Mouse (Mus musculus) MEL (cell line): ENCODE measurements around the gene Rab42. TPM values are rescaled to one million over a fixed set of nuclear protein-coding genes. Genes with fewer than 3 reads are reported as not detected.

Experiments
- DNase-seq: peaks from one replicate; pipeline ENCODE4 v3.0.0; 2011; ENCODE audit warnings: low read depth, low spot score
- H3K27ac ChIP-seq: 2 replicates; pipeline ENCODE4 v1.5.1; 2012; ENCODE audit warnings: low read depth, mild to moderate bottlenecking, control low read depth, low read length, moderate library complexity; ENCODE audit not compliant: control insufficient read depth
- H3K27me3 ChIP-seq, 2 experiments: fragments of 150-350 bp in 1 of 2; sonication (generic) in 1 of 2; 2 replicates each; pipeline ENCODE4 v1.6.1; 2012; ENCODE audit warnings: low read length in 2 of 2, mild to moderate bottlenecking in 2 of 2, improper control_type of control experiment in 1 of 2, moderate library complexity in 1 of 2; ENCODE audit not compliant: insufficient read depth in 2 of 2, control insufficient read depth in 1 of 2
- H3K36me3 ChIP-seq, 2 experiments: 2 replicates each; pipeline ENCODE4 v1.6.1; 2012 to 2014; ENCODE audit warnings: low read length in 2 of 2, improper control_type of control experiment in 1 of 2, inconsistent platforms in 1 of 2, mild to moderate bottlenecking in 1 of 2; ENCODE audit not compliant: insufficient read depth in 2 of 2, control insufficient read depth in 1 of 2
- H3K4me1 ChIP-seq, 2 experiments: fragments of 150-350 bp in 1 of 2; sonication (generic) in 1 of 2; 2 replicates each; pipeline ENCODE4 v1.6.1; 2012; ENCODE audit warnings: low read length in 2 of 2, improper control_type of control experiment in 1 of 2, mild to moderate bottlenecking in 1 of 2; ENCODE audit not compliant: insufficient read depth in 2 of 2, control insufficient read depth in 1 of 2
- H3K4me3 ChIP-seq, 2 experiments: fragments of 150-350 bp in 1 of 2; sonication (generic) in 1 of 2; 2 replicates each; pipeline ENCODE4 v1.5.1; 2012; ENCODE audit warnings: low read depth in 2 of 2, low read length in 2 of 2, mild to moderate bottlenecking in 2 of 2, moderate library complexity in 2 of 2, control low read depth in 1 of 2, improper control_type of control experiment in 1 of 2; ENCODE audit not compliant: control insufficient read depth in 1 of 2, insufficient read depth in 1 of 2
- H3K79me2 ChIP-seq: 2 replicates; pipeline ENCODE4 v1.6.1; 2012; ENCODE audit warnings: mild to moderate bottlenecking, low read length, moderate library complexity; ENCODE audit not compliant: control insufficient read depth, poor library complexity, insufficient read depth
- H3K9ac ChIP-seq: 2 replicates; pipeline ENCODE4 v1.6.1; 2012; ENCODE audit warnings: low read depth, mild to moderate bottlenecking, control low read depth, low read length, moderate library complexity; ENCODE audit not compliant: control insufficient read depth, poor library complexity, severe bottlenecking
- H3K9me3 ChIP-seq: fragments of 150-350 bp; sonication (generic); replicated peaks from 2 replicates; pipeline ENCODE4 v1.6.1; 2012; ENCODE audit warnings: mild to moderate bottlenecking, low read length, improper control_type of control experiment, moderate library complexity; ENCODE audit not compliant: insufficient read depth
- CHD1 ChIP-seq: IDR thresholded peaks from 2 replicates; pipeline ENCODE4 v1.6.1; 2012; ENCODE audit warnings: low read depth, mild to moderate bottlenecking, inconsistent platforms, low read length, improper control_type of control experiment
- CTCF ChIP-seq, 3 experiments: IDR thresholded peaks in 2 of 3; conservative IDR thresholded peaks in 1 of 3; 2 replicates each; pipeline ENCODE4 v1.5.1; 2011 to 2012; ENCODE audit warnings: low read length in 3 of 3, low read depth in 2 of 3, mild to moderate bottlenecking in 2 of 3, improper control_type of control experiment in 1 of 3, inconsistent platforms in 1 of 3, mixed read lengths in 1 of 3, moderate library complexity in 1 of 3; ENCODE audit not compliant: control insufficient read depth in 1 of 3, insufficient read depth in 1 of 3, poor library complexity in 1 of 3, severe bottlenecking in 1 of 3
- E2F4 ChIP-seq: IDR thresholded peaks from 2 replicates; pipeline ENCODE4 v1.6.1; 2011; ENCODE audit warnings: low read depth, low read length, improper control_type of control experiment, borderline replicate concordance
- EP300 ChIP-seq, 2 experiments: IDR thresholded peaks; 2 replicates each; pipeline ENCODE4 v1.6.1; 2011; ENCODE audit warnings: improper control_type of control experiment in 2 of 2, low read length in 2 of 2, low read depth in 1 of 2, mild to moderate bottlenecking in 1 of 2
- GABPA ChIP-seq: IDR thresholded peaks from 2 replicates; pipeline ENCODE4 v1.6.1; 2012; ENCODE audit warnings: low read depth, mild to moderate bottlenecking, inconsistent platforms, low read length, improper control_type of control experiment, moderate library complexity
- MEF2A ChIP-seq: IDR thresholded peaks from 2 replicates; pipeline ENCODE4 v1.6.1; 2014; ENCODE audit warnings: low read depth, mild to moderate bottlenecking, inconsistent platforms, low read length, improper control_type of control experiment; ENCODE audit not compliant: poor library complexity, insufficient replicate concordance, severe bottlenecking; ENCODE audit errors: extremely low read depth
- MYC ChIP-seq: IDR thresholded peaks from 2 replicates; pipeline ENCODE4 v1.6.1; 2011; ENCODE audit warnings: low read depth, mild to moderate bottlenecking, low read length, improper control_type of control experiment, moderate library complexity
- NRF1 ChIP-seq: IDR thresholded peaks from 2 replicates; pipeline ENCODE4 v1.6.1; 2014; ENCODE audit warnings: low read depth, mild to moderate bottlenecking, inconsistent platforms, low read length, improper control_type of control experiment, moderate library complexity; ENCODE audit not compliant: poor library complexity, insufficient read depth, severe bottlenecking
- POLR2AphosphoS2 ChIP-seq: IDR thresholded peaks from 2 replicates; pipeline ENCODE4 v1.6.1; 2011; ENCODE audit warnings: low read length, improper control_type of control experiment
- RCOR1 ChIP-seq: IDR thresholded peaks from 2 replicates; pipeline ENCODE4 v1.6.1; 2012; ENCODE audit warnings: low read depth, mild to moderate bottlenecking, inconsistent platforms, low read length, improper control_type of control experiment
- TBP ChIP-seq: IDR thresholded peaks from 2 replicates; pipeline ENCODE4 v1.8.0; 2011; ENCODE audit warnings: low read depth, low read length, improper control_type of control experiment
- TCF12 ChIP-seq: IDR thresholded peaks from 2 replicates; pipeline ENCODE4 v1.6.1; 2014; ENCODE audit warnings: low read depth, mild to moderate bottlenecking, inconsistent platforms, low read length, improper control_type of control experiment, moderate library complexity
- UBTF ChIP-seq: IDR thresholded peaks from 2 replicates; pipeline ENCODE4 v1.6.1; 2012; ENCODE audit warnings: low read depth, mild to moderate bottlenecking, inconsistent platforms, low read length, improper control_type of control experiment, moderate library complexity, borderline replicate concordance; ENCODE audit not compliant: insufficient read depth
- USF1 ChIP-seq: IDR thresholded peaks from 2 replicates; pipeline ENCODE4 v1.6.1; 2014; ENCODE audit warnings: low read depth, mild to moderate bottlenecking, inconsistent platforms, low read length, improper control_type of control experiment, moderate library complexity
- ZC3H11A ChIP-seq: IDR thresholded peaks from 2 replicates; pipeline ENCODE4 v1.6.1; 2012; ENCODE audit warnings: low read depth, mild to moderate bottlenecking, inconsistent platforms, low read length, improper control_type of control experiment
- polyA plus RNA-seq, 2 experiments: library from polyadenylated mRNA; stranded (reverse) in 1 of 2; unstranded in 1 of 2; fragments of >175 nt in 1 of 2; fragments of >200 nt in 1 of 2; gene quantifications; 2 replicates each; pipeline versions ENCODE4 v1.2.1 to v1.2.4; 2012; ENCODE audit warnings: low replicate concordance in 2 of 2, low read depth in 1 of 2; ENCODE audit not compliant: insufficient read length in 2 of 2, insufficient read depth in 1 of 2, missing spikeins in 1 of 2
- total RNA-seq: library from RNA; depleted of rRNA; stranded (reverse); fragments of 300-350 nt; gene quantifications from 2 replicates; pipeline ENCODE4 v1.2.3, GENCODE M21; 2012

The Rab42 gene
- total and polyA plus RNA-seq, 3 experiments = 0.40 to 0.85 TPM; not detected in 1

DNA sequence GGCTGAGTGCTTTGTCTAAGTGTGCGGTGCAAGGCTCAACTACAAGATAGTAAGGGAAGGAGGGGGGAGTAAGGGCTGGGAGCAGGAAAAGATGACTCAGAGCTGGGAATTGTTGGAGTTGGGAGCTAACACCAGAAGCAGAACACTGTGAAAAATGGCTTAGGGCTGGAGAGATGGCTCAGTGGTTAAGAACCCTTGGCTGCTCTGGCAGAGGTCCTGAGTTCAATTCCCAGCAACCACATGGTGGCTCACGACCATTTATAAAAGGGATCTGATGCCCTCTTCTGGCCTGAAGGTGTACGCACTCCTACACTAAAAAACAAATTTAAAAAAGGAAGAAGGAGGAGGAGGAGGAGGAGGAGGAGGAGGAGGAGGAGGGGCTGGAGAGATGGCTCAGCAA, 43.5 kb upstream of the Rab42 start:
- Histone ChIP-seq H3K27ac (no peak overlapping the region), H3K27me3 (no peaks in the 10 kb centered on the region), H3K4me3 (no peak overlapping the region), H3K9me3 (no peaks in the 10 kb centered on the region), H3K36me3 (peaks cover under 1 to 22% of the 10 kb centered on the region in 2 experiments; a peak in 3 of 4 replicates)
- peak; percentile 85 for DNase-seq
- TF ChIP-seq CTCF (IDR thresholded peaks at IDR 0.05 in 2 of 3, conservative IDR thresholded peaks at IDR 0.05 in 1 of 3; ENCODE audit: control insufficient read depth in 1 of 3, insufficient read depth in 1 of 3, low read depth in 2 of 3, low read length in 3 of 3, poor library complexity in 1 of 3, severe bottlenecking in 1 of 3) (peak in 2 of 3 experiments; percentile 29 to 47; a peak in 4 of 6 replicates), TCF12 (no peak), GABPA (no peak), TBP (peak; percentile 55; the same call in 1 of the 2 replicates)
- TF ChIP-seq, all 39 proteins: peak for 2
- H3K79me2 ChIP-seq = peaks cover 45% of the 10 kb centered on the region
- no peak overlapping the region for H3K9ac ChIP-seq
- peaks cover 3 to 23% of the 10 kb centered on the region in 2 experiments; a peak in 3 of 4 replicates for H3K4me1 ChIP-seq

DNA sequence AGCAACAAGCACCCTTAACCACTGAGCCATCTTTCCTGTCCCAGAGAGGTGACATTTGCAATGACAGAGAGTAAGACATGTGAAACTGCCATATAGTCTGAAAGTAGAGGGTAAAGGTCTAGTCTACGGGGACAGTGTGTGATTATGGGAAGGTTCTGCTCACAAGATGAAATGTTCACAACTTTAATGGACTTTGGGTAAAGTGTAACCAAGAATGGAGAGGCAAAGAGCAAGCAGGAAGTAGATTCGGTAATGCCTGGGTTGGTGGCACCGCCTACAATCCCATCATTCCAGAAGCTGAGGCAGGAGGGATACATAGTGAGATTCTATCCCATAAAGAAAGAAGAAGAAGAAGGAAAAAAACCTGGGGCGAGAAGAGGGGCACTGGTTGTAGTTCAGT, 43.1 kb upstream of the Rab42 start:
- Histone ChIP-seq H3K4me1 (peaks cover 3 to 23% of the 10 kb centered on the region in 2 experiments; a peak in 3 of 4 replicates), H3K36me3 (peaks cover 0 to 19% of the 10 kb centered on the region in 2 experiments; a peak in 2 of 4 replicates), H3K27me3 (no peaks in the 10 kb centered on the region)
- TF ChIP-seq E2F4 = no peak
- TF ChIP-seq NRF1 = no peak
- no peak for TF ChIP-seq EP300 (IDR thresholded peaks at IDR 0.05; ENCODE audit: low read depth in 1 of 2, low read length in 2 of 2)
- no peak for TF ChIP-seq ZC3H11A
- no peak for TF ChIP-seq POLR2AphosphoS2
- no peak for TF ChIP-seq USF1
- no peak for TF ChIP-seq RCOR1
- no peak for TF ChIP-seq MYC
- no peak for TF ChIP-seq MEF2A
- TF ChIP-seq CHD1 = no peak
- TF ChIP-seq UBTF = no peak
- TF ChIP-seq, all 39 proteins: peak for 0
- peak; percentile 40 for DNase-seq
- peaks cover 45% of the 10 kb centered on the region for H3K79me2 ChIP-seq
- H3K9ac ChIP-seq = no peak overlapping the region
- no peak overlapping the region for H3K27ac ChIP-seq
- no peak overlapping the region for H3K4me3 ChIP-seq
- no peaks in the 10 kb centered on the region for H3K9me3 ChIP-seq
